Mouse (Mus musculus): ENCODE results near the gene Man2a1. TPM values are rescaled to one million over a fixed set of nuclear protein-coding genes. Genes with fewer than 3 reads are reported as not detected.

Gene Man2a1
- polyA plus RNA-seq, 1 experiment = not detected

DNA sequence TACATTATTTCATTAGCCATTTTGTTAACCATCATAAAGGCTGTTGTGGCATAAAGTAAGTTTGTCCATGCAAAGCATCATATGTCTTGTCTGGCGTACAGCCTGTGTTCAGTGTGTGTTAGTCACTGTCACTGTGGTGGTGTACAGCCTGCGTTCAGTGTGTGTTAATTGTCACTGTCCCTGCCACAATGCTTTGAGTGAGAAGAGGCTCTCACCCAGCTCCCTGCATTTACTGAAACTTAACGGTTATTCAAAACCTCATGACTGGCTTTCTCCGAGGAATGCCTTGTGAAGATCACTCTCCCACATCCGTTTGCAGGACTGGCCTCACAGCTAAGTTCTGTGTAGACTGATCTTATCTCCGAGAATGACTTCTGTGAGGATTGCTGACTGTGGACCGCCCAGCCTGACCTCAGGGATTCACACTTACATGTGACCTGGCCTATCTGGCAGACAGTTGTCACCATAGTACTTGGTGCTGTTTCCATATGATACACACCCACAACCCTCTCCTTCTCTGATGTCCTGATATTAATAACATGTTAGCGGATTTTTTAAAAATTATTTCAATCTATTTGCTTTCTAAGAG lies 146.2 kb downstream of the Man2a1 start:
- no peak for TF ChIP-seq GATA1 (IDR thresholded peaks at IDR 0.05; ENCODE audit: low read length)

- no peak for TF ChIP-seq GATA1 (IDR thresholded peaks at IDR 0.05; ENCODE audit: low read length)
Observed at GRCm38 (mm10) chr17:64747461-64747860, 146.9 kb downstream of the Man2a1 start.

- TF ChIP-seq GATA1 (IDR thresholded peaks at IDR 0.05; ENCODE audit: low read length) = no peak
Observed at GRCm38 (mm10) chr17:64748131-64748530, 147.6 kb downstream of the Man2a1 start.

DNA sequence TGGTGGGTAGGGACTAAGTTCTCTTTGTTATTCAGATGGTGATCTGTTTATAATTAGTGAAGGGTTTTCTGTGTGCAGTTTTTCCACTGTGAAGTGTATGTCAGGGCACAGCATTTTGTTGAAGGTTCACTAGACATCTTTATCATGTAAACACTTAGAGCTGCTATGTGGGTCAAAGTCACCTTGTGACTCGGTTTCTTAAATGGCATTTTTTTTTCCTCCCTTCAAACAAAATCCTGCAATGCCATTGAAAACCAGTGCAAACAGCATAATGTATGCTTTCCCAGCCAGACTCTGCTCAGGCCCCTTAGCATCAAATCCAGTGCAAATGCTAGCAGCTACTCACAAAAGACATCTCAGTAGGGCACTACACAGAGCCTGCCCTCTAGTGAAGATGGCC lies 148.6 kb downstream of the Man2a1 start:
- no peak for TF ChIP-seq GATA1 (IDR thresholded peaks at IDR 0.05; ENCODE audit: low read length)

DNA sequence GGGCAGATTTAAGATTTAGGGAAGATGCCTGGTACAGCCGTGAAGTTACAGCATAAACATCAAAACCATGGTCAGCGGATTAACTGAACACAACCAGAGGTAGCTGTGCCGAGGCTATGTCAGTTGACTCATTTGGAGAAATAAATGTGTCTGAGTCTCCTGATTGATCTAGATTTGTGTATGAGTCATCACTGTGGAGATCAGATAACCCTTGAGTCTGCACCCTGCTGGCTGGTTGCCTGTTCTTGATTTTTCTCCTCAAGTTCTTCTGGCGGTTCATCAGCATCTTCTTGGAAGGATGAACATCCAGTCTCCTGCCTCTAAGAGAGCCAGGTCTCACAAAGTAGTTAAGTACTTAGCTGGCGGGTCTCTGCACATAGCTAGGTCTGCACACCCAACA lies 150.7 kb downstream of the Man2a1 start:
- no peak for TF ChIP-seq GATA1 (IDR thresholded peaks at IDR 0.05; ENCODE audit: low read length)

- no peak for TF ChIP-seq GATA1 (IDR thresholded peaks at IDR 0.05; ENCODE audit: low read length)
Observed at GRCm38 (mm10) chr17:64752126-64753019, 151.8 kb downstream of the Man2a1 start.

DNA sequence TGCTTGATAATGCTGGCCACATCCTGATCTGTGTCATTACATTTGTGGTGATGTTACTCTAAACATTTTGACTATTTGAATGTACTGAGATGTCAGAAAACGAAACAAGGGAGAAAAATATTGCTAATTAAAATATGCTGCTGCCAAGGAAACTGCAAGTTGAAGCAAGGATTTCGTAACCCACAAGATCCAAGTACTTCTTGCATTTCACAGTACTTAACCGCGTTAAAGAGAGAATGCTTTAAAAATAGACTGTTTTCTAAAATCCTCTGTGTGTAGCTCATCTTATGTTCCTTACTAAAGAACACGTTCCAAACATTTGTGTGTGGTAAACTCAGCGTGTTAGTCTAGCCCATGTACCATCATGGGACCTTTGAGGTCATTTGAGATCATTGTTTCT lies 153.0 kb downstream of the Man2a1 start:
- TF ChIP-seq GATA1 (IDR thresholded peaks at IDR 0.05; ENCODE audit: low read length) = no peak

- TF ChIP-seq GATA1 (IDR thresholded peaks at IDR 0.05; ENCODE audit: low read length) = no peak
Observed at GRCm38 (mm10) chr17:64754142-64754863, 153.8 kb downstream of the Man2a1 start.

DNA sequence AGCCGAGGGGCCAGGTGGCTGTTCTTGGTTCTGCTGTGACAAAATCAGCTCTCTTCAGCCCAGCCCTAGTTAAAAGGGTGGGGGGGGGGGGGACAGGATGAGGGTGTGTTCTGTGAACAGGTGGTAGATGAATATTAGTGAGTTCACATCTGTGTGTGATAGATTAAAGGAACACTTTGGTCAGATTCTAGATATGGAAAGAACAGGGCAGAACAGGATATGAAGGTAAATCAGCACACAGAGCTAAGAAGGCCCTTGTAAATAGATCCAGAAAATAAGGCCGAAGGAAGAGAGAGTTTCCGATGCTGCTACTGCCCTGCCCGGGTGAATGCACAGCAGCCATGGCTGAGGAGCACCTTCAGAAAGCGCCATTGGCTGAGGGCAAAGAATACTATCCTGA lies 154.7 kb downstream of the Man2a1 start:
- no peak for TF ChIP-seq GATA1 (IDR thresholded peaks at IDR 0.05; ENCODE audit: low read length)

DNA sequence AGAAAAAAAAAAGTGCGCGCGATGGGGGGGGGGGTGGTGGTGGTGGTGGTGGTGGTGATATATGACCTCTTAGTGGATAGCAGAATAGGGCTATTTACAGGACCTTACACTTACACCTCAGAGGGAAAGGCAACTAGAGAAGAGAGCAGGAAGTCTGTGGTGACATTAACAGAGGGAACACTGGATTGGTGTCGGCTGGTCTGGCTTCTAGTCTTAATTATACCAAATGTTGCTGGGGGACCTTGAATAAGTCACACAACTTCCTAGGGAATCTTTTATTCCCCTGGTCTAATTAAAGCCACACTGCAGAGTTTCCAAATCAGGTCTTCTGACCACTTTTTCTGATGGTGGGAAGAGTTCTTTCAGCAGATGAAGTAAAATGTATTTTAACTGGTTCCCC lies 163.0 kb downstream of the Man2a1 start:
- TF ChIP-seq GATA1 (IDR thresholded peaks at IDR 0.05; ENCODE audit: low read length) = no peak

DNA sequence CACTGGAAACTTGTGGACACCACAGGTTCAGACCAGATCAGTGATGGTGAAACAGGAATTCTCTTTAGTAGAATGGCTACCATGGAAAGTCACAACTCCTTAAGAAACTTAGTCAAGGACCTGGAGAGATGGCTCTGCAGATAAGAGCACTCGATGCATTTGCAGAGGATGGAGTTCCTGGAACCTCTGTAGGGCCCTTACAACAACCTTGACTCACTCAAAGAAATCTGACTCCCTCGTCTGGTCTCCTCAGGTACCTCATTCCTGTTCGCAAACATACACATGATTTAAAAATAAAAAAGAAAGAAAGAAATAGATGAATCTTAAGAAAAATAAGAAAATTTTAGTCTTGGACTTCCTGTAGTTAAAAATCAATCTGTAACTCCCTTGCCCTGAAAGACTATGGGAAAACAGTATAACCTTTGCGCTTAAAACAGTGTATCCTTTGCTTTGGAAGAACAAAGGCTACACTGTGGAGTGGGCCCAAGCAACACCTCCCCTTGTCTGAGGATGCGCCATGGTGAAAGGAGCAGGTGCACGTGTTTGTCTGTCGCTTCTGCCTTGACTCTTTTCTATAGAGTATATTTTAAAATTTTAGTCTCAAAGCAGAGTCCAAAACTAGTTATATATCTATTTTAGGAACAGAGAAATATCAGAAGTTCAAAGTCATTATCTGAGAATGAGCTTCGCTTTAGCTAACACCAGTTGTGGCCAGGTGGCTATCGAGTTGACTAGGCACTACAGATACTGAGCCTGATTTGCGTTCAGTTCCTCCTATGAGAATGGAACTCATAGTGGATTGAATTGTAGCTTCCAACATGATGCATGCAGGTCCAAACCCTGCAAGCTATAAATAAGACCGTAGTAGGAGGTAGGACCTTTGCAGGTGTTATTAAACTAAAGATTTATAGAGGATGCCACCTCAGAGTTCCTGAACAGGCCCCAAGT lies 163.9 kb downstream of the Man2a1 start:
- TF ChIP-seq GATA1 (IDR thresholded peaks at IDR 0.05; ENCODE audit: low read length) = no peak

- TF ChIP-seq GATA1 (IDR thresholded peaks at IDR 0.05; ENCODE audit: low read length) = no peak
Observed at GRCm38 (mm10) chr17:64765286-64765685, 164.8 kb downstream of the Man2a1 start.

DNA sequence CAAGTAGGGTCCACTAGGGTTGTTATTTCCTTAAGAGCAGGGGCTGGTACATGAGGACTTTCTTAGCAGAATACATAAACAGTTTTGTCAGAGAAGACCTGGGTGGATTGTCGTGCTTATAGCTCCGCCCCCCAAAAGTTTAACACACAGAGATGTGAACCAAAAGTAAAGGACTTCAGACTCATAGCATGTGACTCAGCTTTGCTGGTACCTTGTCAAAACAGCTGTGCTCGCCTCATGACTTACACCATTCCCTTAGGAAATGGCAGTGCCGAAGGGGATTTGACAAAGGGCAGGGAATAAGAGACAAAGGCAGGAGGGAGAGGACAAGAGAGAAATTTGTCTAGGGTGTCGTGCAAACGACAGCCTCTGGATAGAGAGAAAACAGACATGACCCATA lies 166.0 kb downstream of the Man2a1 start:
- no peak for TF ChIP-seq GATA1 (IDR thresholded peaks at IDR 0.05; ENCODE audit: low read length)

- TF ChIP-seq GATA1 (IDR thresholded peaks at IDR 0.05; ENCODE audit: low read length) = no peak
Observed at GRCm38 (mm10) chr17:64770277-64770676, 169.7 kb downstream of the Man2a1 start.

- no peak for TF ChIP-seq GATA1 (IDR thresholded peaks at IDR 0.05; ENCODE audit: low read length)
Observed at GRCm38 (mm10) chr17:64772611-64773010, 172.1 kb downstream of the Man2a1 start.
